10 mouse cellular contexts compared by ENCODE assay signal in genomic region chr5:124637300-124637699, GRCm38 (mm10). TPM values are rescaled to one million over a fixed set of nuclear protein-coding genes. Genes with fewer than 3 reads are reported as not detected.
DNase-seq lines count a peak whose midpoint lies in the region; ATAC-seq lines count a peak whose summit lies in the region.
"Had no signal": no experiment of that assay in that cellular context is flagged by ENCODE, and none has a peak within 500 bp of the region (broad histone marks: within the 10 kb centered on the region; RNA-seq: fewer than 3 reads in every experiment).

No protein-coding gene starts in this region.

- H3K27me3 ChIP-seq in embryonic facial prominence, embryonic 14.5 days (replicated peaks; ENCODE audit: control insufficient read depth, insufficient read depth, low read length), result no peaks in the 10 kb centered on the region
- H3K27me3 ChIP-seq in embryonic facial prominence, embryonic 10.5 days (replicated peaks; ENCODE audit: low read depth, poor library complexity, severe bottlenecking), result no peaks in the 10 kb centered on the region
- H3K27me3 ChIP-seq: midbrain, embryonic 13.5 days had no signal

- H3K9me3 ChIP-seq in embryonic facial prominence, embryonic 14.5 days (ENCODE audit: control insufficient read depth, low read length), result no peaks in the 10 kb centered on the region
- H3K9me3 ChIP-seq in embryonic facial prominence, embryonic 10.5 days, result no peaks in the 10 kb centered on the region
- H3K9me3 ChIP-seq: midbrain, embryonic 13.5 days had no signal

- H3K4me2 ChIP-seq in embryonic facial prominence, embryonic 14.5 days (ENCODE audit: low read depth, low read length), result no peak overlapping the region
- H3K4me2 ChIP-seq: midbrain, embryonic 13.5 days had no signal

- no peak overlapping the region for H3K9ac ChIP-seq in embryonic facial prominence, embryonic 14.5 days (ENCODE audit: low read depth, low read length)
- H3K9ac ChIP-seq: midbrain, embryonic 13.5 days had no signal

- peaks cover 80% of the 10 kb centered on the region for H3K36me3 ChIP-seq in embryonic facial prominence, embryonic 14.5 days (ENCODE audit: control insufficient read depth, insufficient read depth, low read length)
- H3K36me3 ChIP-seq in embryonic facial prominence, embryonic 10.5 days (replicated peaks), result peaks cover 94% of the 10 kb centered on the region

- 79% methylated on average over 11 of the region's 11 CpGs for WGBS in embryonic facial prominence, embryonic 14.5 days
- WGBS in embryonic facial prominence, embryonic 10.5 days, result 95% methylated on average over 11 of the region's 11 CpGs

- ATAC-seq in embryonic facial prominence, embryonic 14.5 days (ENCODE audit: low read depth), result peak; percentile 42
- ATAC-seq: midbrain, embryonic 13.5 days had no signal

- H3K27ac ChIP-seq in embryonic facial prominence, embryonic 14.5 days (replicated peaks; ENCODE audit: low read depth, low read length), result no peak overlapping the region
- no peak overlapping the region for H3K27ac ChIP-seq in embryonic facial prominence, embryonic 10.5 days (replicated peaks)
- H3K27ac ChIP-seq: midbrain, embryonic 13.5 days had no signal

- H3K4me3 ChIP-seq in embryonic facial prominence, embryonic 14.5 days (ENCODE audit: low read depth, low read length), result no peak overlapping the region
- no peak overlapping the region for H3K4me3 ChIP-seq in embryonic facial prominence, embryonic 10.5 days
- H3K4me3 ChIP-seq: midbrain, embryonic 13.5 days had no signal

- H3K4me1 ChIP-seq in embryonic facial prominence, embryonic 14.5 days (ENCODE audit: control insufficient read depth, insufficient read depth, low read length), result no peaks in the 10 kb centered on the region
- H3K4me1 ChIP-seq in embryonic facial prominence, embryonic 10.5 days, result no peaks in the 10 kb centered on the region
- H3K4me1 ChIP-seq: midbrain, embryonic 13.5 days had no signal

- intact Hi-C loops in heart, postnatal 10 days (cut with DNase I), result no loop called here

- peak; percentile 59 for DNase-seq in embryonic facial prominence, embryonic 14.5 days (ENCODE audit: low spot score)
- no peak for DNase-seq in embryonic facial prominence, embryonic 10.5 days (ENCODE audit: low spot score)
- DNase-seq in right cerebral cortex, adult 2 months (ENCODE audit: low spot score in 2 of 2), result peak; percentile 25 to 50
- DNase-seq in right cerebral cortex, postnatal 14 days, result no peak
- DNase-seq in natural killer cell, adult 2 months (ENCODE audit: low spot score in 2 of 2), result peak; percentile 36 to 40
- DNase-seq in thymus, postnatal 4 days, result peak; percentile 71
- no peak for DNase-seq in layer of hippocampus, postnatal 25 days (ENCODE audit: extremely low spot score in 1 of 2, low spot score in 1 of 2)
- no peak for DNase-seq in heart, postnatal 10 days
- DNase-seq: lung, adult 2 months had no signal

RNA-seq across cellular contexts. Expression of gene Atp6v0a2, which starts 8.9 kb away (rescaled TPM):
- 46.8 and 48.3 TPM in 2 replicates for polyA plus RNA-seq in embryonic facial prominence, embryonic 14.5 days (2014; fragmentation: Nextera tagmentation; extraction: Ambion mirVana)
- 40.8 and 45.0 TPM in 2 replicates for polyA plus RNA-seq in embryonic facial prominence, embryonic 10.5 days (2016; fragmentation: Nextera tagmentation; extraction: Ambion mirVana)
- 10 to 100 TPM; 53.5 to 68.2 TPM for total RNA-seq in layer of hippocampus, postnatal 25 days (2021)
- 10 to 100 TPM; 34.5 to 35.9 TPM for total RNA-seq in heart, postnatal 10 days (2021)

RNA-seq across cellular contexts. Expression of gene Gtf2h3, which starts 58.4 kb away (rescaled TPM):
- polyA plus RNA-seq in embryonic facial prominence, embryonic 14.5 days (2014; fragmentation: Nextera tagmentation; extraction: Ambion mirVana), result 56.7 and 74.3 TPM in 2 replicates
- polyA plus RNA-seq in embryonic facial prominence, embryonic 10.5 days (2016; fragmentation: Nextera tagmentation; extraction: Ambion mirVana), result 114 TPM in 2 replicates
- 10 to 100 TPM; 29.5 to 32.8 TPM for total RNA-seq in layer of hippocampus, postnatal 25 days (2021)
- total RNA-seq in heart, postnatal 10 days (2021), result 10 to 100 TPM; 19.0 to 23.5 TPM

RNA-seq across cellular contexts. Expression of gene Eif2b1, which starts 58.4 kb away (rescaled TPM):
- 74.6 and 74.9 TPM in 2 replicates for polyA plus RNA-seq in embryonic facial prominence, embryonic 14.5 days (2014; fragmentation: Nextera tagmentation; extraction: Ambion mirVana)
- polyA plus RNA-seq in embryonic facial prominence, embryonic 10.5 days (2016; fragmentation: Nextera tagmentation; extraction: Ambion mirVana), result 83.7 and 88.2 TPM in 2 replicates
- total RNA-seq in layer of hippocampus, postnatal 25 days (2021), result 10 to 100 TPM; 32.6 to 49.0 TPM
- 10 to 100 TPM; 39.8 to 43.6 TPM for total RNA-seq in heart, postnatal 10 days (2021)

Comparison
In these comparisons a context has a peak if more than half of its experiments do, and no peak if none do; other contexts are left out.
1. DNase-seq: peak in embryonic facial prominence, embryonic 14.5 days (single experiment), right cerebral cortex, adult 2 months (2 of 2), natural killer cell, adult 2 months (2 of 2) and thymus, postnatal 4 days (single experiment); none in embryonic facial prominence, embryonic 10.5 days (single experiment), right cerebral cortex, postnatal 14 days (single experiment), layer of hippocampus, postnatal 25 days (0 of 2) and heart, postnatal 10 days (0 of 2).